Mouse (Mus musculus): ENCODE data around the gene Amigo3.

The Amigo3 gene

GRCm38 (mm10) chr9:108053665-108054225, 786 bp downstream of the Amigo3 start:
- DNase-seq, result no peak

GRCm38 (mm10) chr9:108054331-108055040, 1.5 kb downstream of the Amigo3 start:
- no peak for DNase-seq

DNA sequence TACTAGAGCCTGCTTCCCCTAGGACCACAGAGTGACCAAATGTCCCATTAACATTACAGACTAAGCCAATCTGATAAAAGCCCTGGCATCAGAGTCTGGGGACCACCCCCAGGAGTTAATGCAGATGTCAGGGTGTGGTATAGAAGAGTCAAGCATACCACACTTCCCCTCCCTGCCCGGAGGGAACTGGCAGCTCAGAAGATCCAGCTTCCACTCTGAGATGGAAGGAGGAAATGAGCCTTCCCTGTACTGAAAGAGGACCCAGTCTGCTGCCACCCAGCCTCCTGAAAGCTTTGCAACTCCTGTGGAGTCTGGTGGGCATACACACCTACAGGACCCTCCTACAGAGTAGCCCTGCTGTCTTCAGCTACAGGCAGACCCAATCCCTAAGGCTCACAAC, 2.1 kb downstream of the Amigo3 start:
- DNase-seq, result no peak

DNA sequence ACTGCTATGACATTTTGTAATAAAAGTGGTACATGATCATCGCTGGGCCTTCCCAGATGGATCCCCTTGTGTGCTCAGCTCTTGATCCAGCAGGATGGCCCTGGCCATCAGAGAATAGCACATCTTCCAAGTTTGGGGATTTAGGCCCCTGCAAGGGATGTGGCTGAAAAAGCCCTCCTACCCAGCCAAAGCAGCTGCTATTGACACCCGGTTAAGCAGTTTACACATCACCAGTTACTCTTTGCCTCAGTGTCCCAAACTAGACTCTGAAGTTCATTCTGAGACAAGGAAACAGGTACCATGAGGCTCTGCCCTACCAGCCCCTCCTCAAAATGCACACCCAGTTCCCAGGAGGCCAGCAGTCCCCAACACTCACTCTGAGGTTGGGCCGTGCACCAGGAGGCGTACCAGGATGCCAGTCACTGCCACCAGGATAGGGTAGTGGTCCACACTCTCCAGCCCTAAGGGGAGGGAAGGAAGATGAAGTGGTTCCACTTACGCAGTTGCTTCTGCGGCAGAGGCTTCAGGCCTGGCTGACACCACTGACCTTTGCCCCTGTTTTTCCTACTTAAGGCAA, 2.8 kb downstream of the Amigo3 start:
- no peak for DNase-seq

DNA sequence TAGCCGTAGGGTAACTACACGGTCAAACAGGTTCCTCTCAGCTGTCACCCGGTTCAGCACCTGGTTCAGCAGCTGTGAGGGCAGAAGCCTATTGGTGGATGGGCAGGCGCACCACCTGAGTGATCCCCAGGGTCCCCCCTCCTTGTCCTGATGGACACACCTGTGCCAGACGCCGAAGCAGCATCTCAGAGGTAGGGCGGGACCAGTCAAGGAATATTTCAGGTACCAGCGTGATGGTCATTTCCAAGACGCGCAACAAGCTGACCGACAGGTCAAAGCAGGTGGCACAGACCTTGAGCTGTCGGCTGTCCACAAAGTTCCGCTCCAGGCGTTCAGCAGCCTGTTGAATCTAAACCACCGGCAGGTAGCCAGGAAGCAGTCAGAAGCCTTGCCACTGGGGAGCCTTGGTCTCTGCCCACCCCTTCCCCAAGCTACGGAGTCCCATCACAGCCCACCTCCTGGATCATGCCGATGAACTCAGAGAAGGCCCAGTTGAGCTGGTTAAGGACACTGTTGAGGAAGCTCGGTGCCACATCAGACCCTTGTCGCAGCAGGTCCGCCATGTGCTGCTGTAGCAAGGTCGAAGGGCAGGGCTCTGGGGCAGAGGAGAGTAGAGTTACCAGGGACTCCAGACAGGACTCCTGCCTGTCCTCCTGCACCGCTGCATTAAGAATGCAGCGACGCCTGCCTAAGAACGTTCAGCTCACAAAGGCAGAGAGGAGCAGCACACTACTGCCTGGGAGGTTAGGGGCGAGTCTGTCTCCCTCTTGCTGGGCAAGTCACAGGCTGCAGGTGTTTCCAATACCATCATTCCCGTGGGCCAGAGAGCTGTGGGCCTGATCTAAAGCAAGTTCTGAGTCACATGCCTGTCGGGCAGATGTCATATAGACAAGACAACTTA, 3.7 kb downstream of the Amigo3 start:
- DNase-seq, result no peak

DNA sequence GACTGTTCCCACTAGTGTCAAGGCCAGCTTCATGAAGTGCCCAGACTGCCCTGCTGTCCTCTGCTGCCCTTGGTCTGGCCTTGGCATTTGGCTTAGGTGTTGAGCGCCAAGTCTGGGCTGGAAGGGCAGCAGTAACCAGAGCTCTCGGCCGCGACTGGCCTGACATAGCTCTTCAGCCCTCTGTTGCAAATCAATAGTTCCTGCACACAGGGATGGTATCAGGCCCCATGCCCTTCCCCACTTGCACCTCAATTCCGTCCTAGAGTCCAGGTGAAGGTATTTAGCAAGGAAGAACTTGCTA, 4.3 kb downstream of the Amigo3 start:
- no peak for DNase-seq

GRCm38 (mm10) chr9:108058291-108058690, 5.3 kb downstream of the Amigo3 start:
- no peak for DNase-seq

DNA sequence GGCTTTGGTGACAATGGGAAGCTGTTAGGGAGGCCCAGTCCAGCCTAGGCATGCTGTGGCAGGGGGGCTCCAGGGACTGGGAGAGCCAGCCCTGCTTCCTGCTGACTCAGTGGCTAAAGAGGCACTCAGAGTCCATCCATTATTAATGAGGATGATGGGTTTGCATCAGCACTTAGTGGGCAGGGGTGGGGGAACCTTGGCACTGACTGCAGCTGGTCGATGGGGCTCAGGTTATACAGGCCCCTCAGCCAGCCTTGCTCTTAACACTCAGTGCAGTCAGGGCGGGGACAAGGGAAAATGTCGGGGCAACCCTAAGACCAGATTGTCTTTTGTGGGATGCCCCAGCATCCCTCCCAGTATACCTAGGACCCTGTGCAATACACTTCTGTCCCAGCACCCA, 9.2 kb downstream of the Amigo3 start:
- DNase-seq, result no peak

DNA sequence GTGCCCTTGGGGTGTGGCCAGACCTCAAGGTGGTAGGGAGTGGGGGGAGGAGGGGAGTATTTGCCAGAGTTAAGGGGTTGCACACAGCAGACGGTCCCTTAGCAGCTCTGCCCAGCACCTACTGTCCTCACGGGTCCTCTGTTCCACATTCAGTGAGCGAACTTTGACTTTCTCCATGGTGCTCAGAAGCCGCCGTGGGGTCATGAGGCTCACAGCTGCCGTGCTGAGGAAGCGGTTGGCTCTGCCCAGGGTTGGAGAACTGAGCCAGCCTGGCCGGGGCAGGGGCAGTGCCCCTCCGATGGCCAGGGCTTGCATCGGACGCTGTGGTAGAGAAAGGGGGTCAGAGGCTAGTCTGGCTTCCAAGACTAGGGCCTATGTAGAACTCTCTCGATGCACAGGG, 10.4 kb downstream of the Amigo3 start:
- DNase-seq, result no peak

GRCm38 (mm10) chr9:108065491-108066011, 12.6 kb downstream of the Amigo3 start:
- DNase-seq, result peak; percentile 80

DNA sequence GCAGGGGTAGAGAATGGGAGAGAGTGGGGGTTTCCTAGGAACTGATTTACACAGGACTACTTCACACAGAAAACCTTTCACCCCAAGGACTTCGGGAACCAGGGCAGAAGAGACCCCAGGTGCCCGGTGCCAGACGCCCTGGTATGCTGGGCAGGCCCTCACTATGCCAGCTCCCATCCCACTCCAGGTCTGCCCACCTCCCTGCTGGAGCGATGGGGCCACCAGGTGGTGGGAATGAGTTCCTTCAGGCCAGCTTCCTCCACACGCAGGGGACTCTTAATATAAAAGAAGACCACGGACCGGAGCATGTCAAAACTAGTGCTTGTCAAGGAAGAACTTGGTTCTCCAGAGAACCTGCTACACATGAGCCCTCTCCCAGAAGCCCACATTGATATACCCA, 14.2 kb downstream of the Amigo3 start:
- DNase-seq, result no peak

GRCm38 (mm10) chr9:108067900-108068299, 14.9 kb downstream of the Amigo3 start:
- DNase-seq, result peak; percentile 93

- DNase-seq, result no peak
These were observed 16.0 kb downstream of the Amigo3 start for GRCm38 (mm10) chr9:108069007-108069406.

- no peak for DNase-seq
These were observed 16.6 kb downstream of the Amigo3 start for GRCm38 (mm10) chr9:108069529-108069928.

- no peak for DNase-seq
These were observed 18.8 kb downstream of the Amigo3 start for GRCm38 (mm10) chr9:108071801-108072200.

DNA sequence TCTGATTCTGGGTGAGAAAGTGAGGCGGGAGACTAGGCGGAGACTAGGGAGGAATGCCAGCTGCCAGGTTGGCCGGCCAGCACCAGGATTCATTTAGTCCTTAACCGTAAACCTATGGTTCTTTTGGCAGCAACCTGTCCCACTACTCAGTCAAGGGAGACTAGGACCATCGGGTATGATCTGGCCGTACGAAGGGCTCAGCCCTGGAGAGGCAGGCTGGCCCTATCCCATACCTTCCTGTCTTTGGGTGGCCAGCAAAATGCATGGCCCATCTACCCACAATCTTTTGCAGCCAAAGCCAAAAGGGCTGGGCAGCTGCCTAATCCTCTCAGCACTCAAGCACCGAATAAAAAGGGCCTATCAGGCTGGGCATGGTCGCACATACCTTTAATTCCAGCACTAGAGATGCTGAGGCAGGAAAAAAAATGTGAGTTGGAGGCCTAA, 19.5 kb downstream of the Amigo3 start:
- no peak for DNase-seq

DNA sequence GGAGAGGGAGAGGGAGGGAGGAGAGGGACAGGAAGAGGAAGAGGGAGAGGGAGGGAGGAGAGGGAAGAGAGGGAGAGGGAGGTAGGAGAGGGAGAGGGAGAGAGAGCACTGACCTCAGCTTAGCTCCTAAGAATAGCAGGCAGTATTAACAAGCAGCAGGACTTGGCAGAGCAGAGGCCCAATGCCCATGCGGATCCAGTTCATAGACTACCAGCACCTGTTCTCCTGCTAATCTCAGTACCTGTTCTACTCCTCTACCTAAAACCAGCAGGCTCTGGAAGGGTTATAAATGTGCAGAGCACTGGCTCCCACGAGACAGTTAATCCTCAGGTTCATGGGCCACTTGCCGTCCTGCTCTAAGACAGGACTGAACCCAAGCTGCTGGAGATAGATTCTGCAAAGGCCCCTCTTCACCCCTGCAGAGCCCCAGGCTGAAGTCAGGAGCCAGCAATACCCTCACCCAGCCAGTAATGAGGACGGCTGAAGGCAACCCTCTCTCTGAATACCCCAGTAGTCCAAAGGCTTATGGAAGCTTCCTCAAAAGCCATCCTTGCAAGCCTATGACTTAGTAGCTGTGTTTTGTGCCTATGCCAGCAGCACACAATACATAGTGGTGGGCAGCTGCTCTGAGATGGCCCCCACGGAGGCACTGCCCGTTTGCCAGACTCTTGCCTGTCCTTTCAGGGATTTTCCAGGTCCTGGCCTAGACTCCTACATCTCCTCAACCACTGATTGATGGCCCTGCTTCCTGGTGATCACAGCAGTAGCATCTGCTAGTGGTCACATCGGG, 20.4 kb downstream of the Amigo3 start:
- no peak for DNase-seq

DNA sequence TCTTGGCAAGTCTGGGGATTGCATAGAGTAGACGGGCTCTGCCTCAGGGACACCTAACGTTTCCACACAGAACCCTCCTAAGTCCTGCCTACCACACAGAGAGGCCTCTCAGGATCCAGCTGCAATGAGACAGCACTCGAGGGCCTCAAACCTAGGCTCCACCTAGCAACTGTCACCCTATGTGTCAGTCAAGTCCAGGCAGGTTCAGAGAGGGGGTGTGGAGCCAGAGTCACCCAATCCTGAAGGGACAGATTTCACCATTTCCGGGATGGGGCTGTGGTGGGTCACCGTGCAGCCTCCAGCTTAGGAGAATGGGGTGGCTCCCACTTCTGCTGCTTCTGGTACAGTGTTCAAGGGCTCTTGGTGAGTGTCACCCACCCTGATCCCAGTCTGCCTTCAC, 27.2 kb downstream of the Amigo3 start, which contains the start of gene Mst1:
Gene Mst1 (plus strand): TSS at position 269 of the 400 bp plus-strand sequence.
- DNase-seq, result no peak

DNA sequence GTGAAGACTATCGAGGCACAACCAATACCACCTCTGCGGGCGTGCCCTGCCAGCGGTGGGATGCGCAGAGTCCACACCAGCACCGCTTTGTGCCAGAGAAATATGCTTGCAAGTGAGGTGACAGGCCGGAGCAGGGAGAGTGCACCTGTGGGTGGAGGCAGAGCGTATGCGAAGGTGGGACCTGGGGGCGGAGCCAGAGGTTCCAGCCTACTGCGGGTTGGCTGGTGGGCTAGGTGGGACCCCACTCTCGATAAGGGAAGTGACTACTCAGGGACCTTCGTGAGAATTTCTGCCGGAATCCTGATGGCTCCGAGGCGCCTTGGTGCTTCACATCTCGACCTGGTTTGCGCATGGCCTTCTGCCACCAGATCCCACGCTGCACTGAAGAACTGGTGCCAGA, 29.6 kb downstream of the Amigo3 start:
- DNase-seq, result no peak

DNA sequence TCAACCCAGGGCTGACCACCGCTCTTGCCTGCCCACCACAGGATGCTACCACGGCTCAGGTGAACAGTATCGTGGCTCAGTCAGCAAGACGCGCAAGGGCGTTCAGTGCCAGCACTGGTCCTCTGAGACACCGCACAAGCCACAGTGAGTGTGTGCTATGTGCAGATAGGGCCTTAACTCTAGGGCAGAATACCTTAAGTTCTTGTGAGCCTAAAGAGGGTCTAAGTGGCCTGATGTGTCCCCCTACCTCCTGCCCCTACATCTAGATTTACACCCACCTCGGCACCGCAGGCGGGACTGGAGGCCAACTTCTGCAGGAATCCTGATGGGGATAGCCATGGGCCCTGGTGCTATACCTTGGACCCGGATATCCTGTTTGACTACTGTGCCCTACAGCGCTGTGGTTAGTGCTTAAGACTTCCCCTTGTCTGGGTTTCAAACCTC, 30.1 kb downstream of the Amigo3 start, which contains the start of gene Rnf123:
Gene Rnf123 (minus strand): TSS at position 359 of the 444 bp plus-strand sequence.
- DNase-seq, result no peak

GRCm38 (mm10) chr9:108083561-108083960, 30.6 kb downstream of the Amigo3 start:
- no peak for DNase-seq

DNA sequence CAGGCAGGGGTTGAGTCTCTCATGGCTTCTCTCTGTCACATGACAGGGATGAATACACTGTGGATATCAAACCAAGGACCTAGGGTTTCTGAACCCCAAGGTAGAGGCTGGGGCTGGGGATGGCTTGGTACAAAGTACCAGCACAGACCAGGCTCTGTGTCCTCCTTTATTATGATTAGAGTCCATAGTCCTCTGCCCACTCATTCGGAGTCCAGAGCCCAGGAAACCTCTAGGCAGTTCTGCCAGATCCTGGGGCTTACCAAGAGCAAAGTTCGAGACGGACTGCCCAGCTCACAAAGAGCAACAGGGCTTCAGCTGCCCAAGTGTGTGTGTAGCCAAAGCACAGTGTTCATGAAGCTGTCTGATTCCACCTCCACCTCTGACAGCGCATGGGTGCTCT, 32.3 kb downstream of the Amigo3 start:
- no peak for DNase-seq

Data from lung, postnatal 36 days (tissue).